Mouse (Mus musculus) limb, embryonic 14.5 days (tissue): ENCODE measurements around the gene Tenm2. TPM values are rescaled to one million over a fixed set of nuclear protein-coding genes. Genes with fewer than 3 reads are reported as not detected.

Experiments
- ATAC-seq: fragments of 200-750 bp; cut with Nextera tagmentation; 2 replicates; pipeline ENCODE4 v1.8.0; 2017; ENCODE audit warnings: low read depth, moderate number of reproducible peaks, moderate TSS enrichment; ENCODE audit not compliant: low FRiP score
- DNase-seq: peaks from one replicate; pipeline ENCODE4 v3.0.0-alpha.2; 2015; ENCODE audit warnings: low spot score
- H3K27ac ChIP-seq: fragments of 300-500 bp; sonication (generic); replicated peaks from 2 replicates; pipeline ENCODE4 v1.5.1; 2014; ENCODE audit warnings: low read depth, mild to moderate bottlenecking, low read length, moderate library complexity, mixed read lengths
- H3K27me3 ChIP-seq: fragments of 300-500 bp; sonication (generic); 2 replicates; pipeline ENCODE4 v1.6.1; 2014; ENCODE audit warnings: low read length, mixed read lengths; ENCODE audit not compliant: control insufficient read depth, insufficient read depth
- H3K36me3 ChIP-seq: fragments of 300-500 bp; sonication (generic); 2 replicates; pipeline ENCODE4 v1.6.1; 2014; ENCODE audit warnings: mild to moderate bottlenecking, low read length, moderate library complexity, mixed read lengths; ENCODE audit not compliant: control insufficient read depth, insufficient read depth
- H3K4me1 ChIP-seq: fragments of 300-500 bp; sonication (generic); 2 replicates; pipeline ENCODE4 v1.6.1; 2014; ENCODE audit warnings: antibody characterized with exemption, low read length, mixed read lengths; ENCODE audit not compliant: control insufficient read depth, insufficient read depth
- H3K4me2 ChIP-seq: fragments of 300-500 bp; sonication (generic); replicated peaks from 2 replicates; pipeline ENCODE4 v1.6.1; 2014; ENCODE audit warnings: low read depth, mild to moderate bottlenecking, low read length, moderate library complexity; ENCODE audit not compliant: severe bottlenecking
- H3K4me3 ChIP-seq: fragments of 300-500 bp; sonication (generic); replicated peaks from 2 replicates; pipeline ENCODE4 v1.5.1; 2014; ENCODE audit warnings: low read length
- H3K9ac ChIP-seq: fragments of 300-500 bp; sonication (generic); 2 replicates; pipeline ENCODE4 v1.6.1; 2014; ENCODE audit warnings: mild to moderate bottlenecking, low read depth, low read length, moderate library complexity; ENCODE audit not compliant: severe bottlenecking
- H3K9me3 ChIP-seq: fragments of 300-500 bp; sonication (generic); 2 replicates; pipeline ENCODE4 v1.6.1; 2016; ENCODE audit warnings: low read length; ENCODE audit not compliant: control insufficient read depth
- POLR2A ChIP-seq: fragments of 200-500 bp; IDR thresholded peaks from 2 replicates; pipeline ENCODE4 v1.8.0; 2012; ENCODE audit warnings: inconsistent platforms, mild to moderate bottlenecking, moderate library complexity, borderline replicate concordance; ENCODE audit not compliant: insufficient read depth, insufficient read length; ENCODE audit errors: extremely low read depth
- WGBS: fragments of 180-500 bp; shearing (Covaris S2); extraction: QIAGEN DNeasy Blood & Tissue Kit; methylation state at CpG from one replicate; pipeline ENCODE4 v1.1.7; 2014; 5-methylcytosine and 5-hydroxymethylcytosine counted together
- polyA plus RNA-seq, 2 experiments: library from polyadenylated mRNA; depleted of rRNA in 1 of 2; stranded (reverse) in 1 of 2; unstranded in 1 of 2; fragments of >200 nt; fragmentation: Nextera tagmentation in 1 of 2; extraction: Ambion mirVana in 1 of 2; gene quantifications; 2 replicates each; pipeline versions ENCODE4 v1.2.1 to v1.2.3; 2012 to 2014

Gene Tenm2
- polyA plus RNA-seq, 2 experiments, result 3.7 to 5.6 TPM

DNA sequence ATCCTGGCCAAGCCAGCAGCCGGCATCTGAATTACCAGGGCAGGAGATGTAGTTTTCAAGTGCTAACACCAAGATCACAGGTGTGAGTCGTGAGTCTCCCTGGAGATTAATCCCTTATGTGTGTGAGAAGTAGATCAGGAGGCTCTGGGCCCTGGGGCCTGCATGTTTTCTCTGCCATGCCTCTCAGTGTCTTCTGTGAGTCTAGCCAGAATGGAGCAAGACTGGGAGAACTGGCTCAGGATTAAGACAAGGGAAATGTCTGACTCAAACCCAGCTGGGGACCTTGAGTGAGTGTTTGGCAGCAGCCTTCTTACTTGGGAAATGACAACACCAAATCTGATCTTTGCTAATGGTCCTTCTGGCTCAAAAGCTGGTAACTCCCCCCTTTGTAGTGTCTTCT lies 1183.2 kb downstream of the Tenm2 start:
- no peaks in the 10 kb centered on the region for H3K9me3 ChIP-seq
- ATAC-seq (no peak), DNase-seq (no peak)
- no peak for TF ChIP-seq POLR2A
- no peak overlapping the region for H3K4me3 ChIP-seq
- H3K27ac ChIP-seq, result no peak overlapping the region
- no peaks in the 10 kb centered on the region for H3K4me1 ChIP-seq
- WGBS, result 51% methylated on average over 2 of the region's 2 CpGs
- no peak overlapping the region for H3K4me2 ChIP-seq
- H3K36me3 ChIP-seq, result no peaks in the 10 kb centered on the region
- no peak overlapping the region for H3K9ac ChIP-seq
- H3K27me3 ChIP-seq, result no peaks in the 10 kb centered on the region

- Histone ChIP-seq H3K9ac (no peak overlapping the region), H3K4me1 (no peaks in the 10 kb centered on the region), H3K4me3 (no peak overlapping the region), H3K27me3 (no peaks in the 10 kb centered on the region), H3K4me2 (no peak overlapping the region), H3K27ac (no peak overlapping the region), H3K36me3 (no peaks in the 10 kb centered on the region), H3K9me3 (no peaks in the 10 kb centered on the region)
- no peak for TF ChIP-seq POLR2A
- 79% methylated on average over 1 of the region's 1 CpGs for WGBS
- DNase-seq (no peak), ATAC-seq (no peak)
Observed at GRCm38 (mm10) chr11:36052091-36052490, 1183.7 kb downstream of the Tenm2 start.

DNA sequence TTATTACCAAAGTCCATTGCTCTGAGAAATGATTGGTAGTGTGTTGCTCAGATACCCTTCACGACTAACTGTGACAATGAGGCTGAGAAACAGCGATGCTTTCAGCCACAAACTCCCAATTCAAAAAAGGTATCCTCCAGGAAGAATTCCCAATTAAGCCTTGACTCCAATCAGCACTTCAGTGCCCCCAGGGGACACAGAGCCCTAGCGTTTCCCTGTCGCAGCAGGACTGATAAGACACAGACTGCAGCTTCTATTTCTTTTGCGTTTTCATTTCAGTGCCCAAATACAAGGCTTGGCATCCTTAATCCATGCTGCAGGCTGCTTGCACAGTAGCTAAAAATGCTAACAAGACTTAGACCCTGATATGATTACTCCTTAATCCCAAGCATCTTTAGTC lies 1186.2 kb downstream of the Tenm2 start:
- H3K9me3 ChIP-seq, result no peaks in the 10 kb centered on the region
- no peak overlapping the region for H3K4me2 ChIP-seq
- no peaks in the 10 kb centered on the region for H3K36me3 ChIP-seq
- no peaks in the 10 kb centered on the region for H3K27me3 ChIP-seq
- no peak for TF ChIP-seq POLR2A
- no peaks in the 10 kb centered on the region for H3K4me1 ChIP-seq
- H3K9ac ChIP-seq, result no peak overlapping the region
- WGBS, result 35% methylated on average over 5 of the region's 5 CpGs
- H3K4me3 ChIP-seq, result no peak overlapping the region
- ATAC-seq (no peak), DNase-seq (no peak)
- H3K27ac ChIP-seq, result no peak overlapping the region

DNA sequence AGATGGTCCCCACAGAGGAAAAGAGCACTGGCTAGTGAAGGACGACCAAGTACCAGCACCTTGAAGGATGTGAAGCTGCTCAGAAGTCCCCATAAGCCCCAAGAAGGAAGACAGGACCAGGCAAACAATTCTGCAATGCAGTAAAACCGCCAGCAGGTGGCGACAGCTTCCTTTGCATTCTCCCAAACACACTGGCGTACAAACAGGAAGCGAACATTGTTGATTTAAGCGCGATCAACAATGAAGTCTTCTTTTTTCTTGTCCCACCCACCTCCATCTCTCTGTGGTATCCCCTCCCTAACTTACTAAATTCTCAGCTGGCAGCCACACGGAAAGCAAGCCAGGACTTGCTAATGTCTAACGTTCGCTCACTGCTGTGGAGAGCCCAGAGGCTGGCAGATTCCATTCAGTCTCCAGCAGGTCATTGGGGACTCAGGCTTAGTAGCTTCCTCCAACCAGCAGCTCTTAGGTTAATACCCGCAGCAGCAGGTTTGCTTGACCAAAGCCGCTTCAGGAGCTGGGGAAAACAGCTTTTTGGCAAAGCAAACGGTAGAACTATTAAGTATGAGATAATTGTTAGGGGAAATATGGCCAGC lies 1190.0 kb downstream of the Tenm2 start:
- TF ChIP-seq POLR2A, result no peak
- no peaks in the 10 kb centered on the region for H3K4me1 ChIP-seq
- H3K9me3 ChIP-seq, result no peaks in the 10 kb centered on the region
- H3K36me3 ChIP-seq, result no peaks in the 10 kb centered on the region
- peak overlapping the region; percentile 35 for H3K4me3 ChIP-seq
- DNase-seq (peak; percentile 86), ATAC-seq (peak; percentile 69)
- 3% methylated on average over 13 of the region's 13 CpGs for WGBS
- H3K4me2 ChIP-seq, result peak overlapping the region; percentile 47
- H3K9ac ChIP-seq, result peak overlapping the region; percentile 48
- H3K27me3 ChIP-seq, result no peaks in the 10 kb centered on the region
- H3K27ac ChIP-seq, result no peak overlapping the region

DNA sequence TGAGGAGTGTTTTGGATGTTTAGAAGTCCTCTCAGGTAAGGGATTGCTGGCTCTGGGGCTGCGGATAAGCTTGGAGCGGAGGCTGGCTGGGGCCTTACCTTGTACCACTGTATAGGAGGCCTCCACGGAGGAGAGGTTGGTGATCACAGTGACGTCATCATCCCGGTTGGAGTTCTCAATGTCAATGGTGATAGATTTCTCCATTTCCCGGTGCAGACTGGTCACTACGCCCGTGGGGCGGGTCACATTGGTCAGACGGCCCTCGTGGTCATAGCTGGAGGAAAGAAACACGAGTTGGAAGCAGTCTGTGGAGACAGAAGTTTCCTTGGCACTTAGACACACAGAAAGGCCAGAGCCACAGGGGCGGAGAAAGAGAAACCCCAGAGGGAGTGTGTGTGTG lies 1194.4 kb downstream of the Tenm2 start:
- 78% methylated on average over 12 of the region's 13 CpGs for WGBS
- peaks cover 10% of the 10 kb centered on the region for H3K4me1 ChIP-seq
- TF ChIP-seq POLR2A, result no peak
- no peaks in the 10 kb centered on the region for H3K36me3 ChIP-seq
- ATAC-seq (no peak), DNase-seq (no peak)
- H3K4me3 ChIP-seq, result no peak overlapping the region
- no peak overlapping the region for H3K9ac ChIP-seq
- H3K9me3 ChIP-seq, result no peaks in the 10 kb centered on the region
- no peak overlapping the region for H3K4me2 ChIP-seq
- H3K27ac ChIP-seq, result no peak overlapping the region
- no peaks in the 10 kb centered on the region for H3K27me3 ChIP-seq
